Mouse (Mus musculus): Measurements from ENCODE around the gene Rhob. TPM values are rescaled to one million over a fixed set of nuclear protein-coding genes. Genes with fewer than 3 reads are reported as not detected.
A peak's percentile ranks its signal among the peaks of the same experiment; 100 is the strongest.

The Rhob gene
- total RNA-seq, 2 experiments from 2014 or later: 165 to 172 TPM

GRCm38 (mm10) chr12:8506954-8507707 lies 7.3 kb upstream of the Rhob start:
- DNase-seq: peak; percentile 42 to 67

GRCm38 (mm10) chr12:8504131-8504530 lies 4.3 kb upstream of the Rhob start:
- DNase-seq: no peak

DNA sequence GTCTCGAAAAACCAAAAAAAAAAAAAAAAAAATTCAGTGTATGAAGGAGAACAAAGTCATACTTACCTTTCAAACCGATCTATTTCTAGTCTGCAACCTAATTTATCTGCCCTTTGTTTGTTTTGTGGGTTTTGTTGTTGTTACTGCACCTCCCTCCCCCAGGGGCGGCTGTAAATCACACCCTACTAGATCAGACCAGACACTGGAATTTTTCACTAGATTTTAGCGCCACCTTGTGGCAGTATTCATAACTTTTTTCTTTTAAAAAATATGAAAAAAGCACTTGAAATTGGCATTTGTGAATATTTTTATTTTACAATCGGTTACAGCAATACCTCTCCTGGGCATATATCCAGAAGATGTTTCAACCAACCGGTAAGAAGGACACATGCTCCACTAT lies 2.7 kb upstream of the Rhob start:
- DNase-seq: peak; percentile 69 to 83

DNA sequence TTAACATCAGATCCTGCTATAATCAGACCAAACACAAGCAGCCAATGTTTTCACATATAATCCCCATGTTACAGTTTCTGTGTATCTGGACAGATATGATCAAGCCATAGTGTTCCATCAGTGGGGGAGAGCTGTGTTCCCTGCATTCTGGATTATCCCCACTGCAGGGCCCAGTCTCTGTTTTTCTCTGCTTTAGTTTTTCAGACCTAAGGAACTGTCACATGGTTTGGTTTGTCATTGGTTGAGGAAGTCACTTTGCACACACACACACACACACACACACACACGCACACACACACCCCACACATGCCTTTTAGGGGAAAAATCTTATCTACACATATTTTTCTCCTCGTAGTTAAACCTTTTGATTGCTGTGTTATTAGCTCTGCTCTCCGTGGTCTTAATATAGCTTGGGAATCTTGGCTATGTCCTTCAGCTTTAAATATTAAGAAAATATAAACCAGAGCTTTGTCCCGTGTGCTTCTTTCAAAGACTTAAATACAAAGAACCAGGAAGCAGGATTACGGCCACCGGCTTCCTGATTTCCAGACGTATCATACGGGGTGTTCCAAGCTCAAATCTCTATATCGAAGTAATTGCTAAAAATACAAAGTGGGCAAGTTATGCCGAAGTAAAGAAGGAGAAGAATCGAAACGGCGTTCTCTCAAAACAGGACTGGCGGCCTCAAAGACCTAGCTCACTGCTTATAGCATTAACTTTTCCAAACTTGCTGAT lies 1.9 kb upstream of the Rhob start:
- DNase-seq: peak; percentile 35 to 53

DNA sequence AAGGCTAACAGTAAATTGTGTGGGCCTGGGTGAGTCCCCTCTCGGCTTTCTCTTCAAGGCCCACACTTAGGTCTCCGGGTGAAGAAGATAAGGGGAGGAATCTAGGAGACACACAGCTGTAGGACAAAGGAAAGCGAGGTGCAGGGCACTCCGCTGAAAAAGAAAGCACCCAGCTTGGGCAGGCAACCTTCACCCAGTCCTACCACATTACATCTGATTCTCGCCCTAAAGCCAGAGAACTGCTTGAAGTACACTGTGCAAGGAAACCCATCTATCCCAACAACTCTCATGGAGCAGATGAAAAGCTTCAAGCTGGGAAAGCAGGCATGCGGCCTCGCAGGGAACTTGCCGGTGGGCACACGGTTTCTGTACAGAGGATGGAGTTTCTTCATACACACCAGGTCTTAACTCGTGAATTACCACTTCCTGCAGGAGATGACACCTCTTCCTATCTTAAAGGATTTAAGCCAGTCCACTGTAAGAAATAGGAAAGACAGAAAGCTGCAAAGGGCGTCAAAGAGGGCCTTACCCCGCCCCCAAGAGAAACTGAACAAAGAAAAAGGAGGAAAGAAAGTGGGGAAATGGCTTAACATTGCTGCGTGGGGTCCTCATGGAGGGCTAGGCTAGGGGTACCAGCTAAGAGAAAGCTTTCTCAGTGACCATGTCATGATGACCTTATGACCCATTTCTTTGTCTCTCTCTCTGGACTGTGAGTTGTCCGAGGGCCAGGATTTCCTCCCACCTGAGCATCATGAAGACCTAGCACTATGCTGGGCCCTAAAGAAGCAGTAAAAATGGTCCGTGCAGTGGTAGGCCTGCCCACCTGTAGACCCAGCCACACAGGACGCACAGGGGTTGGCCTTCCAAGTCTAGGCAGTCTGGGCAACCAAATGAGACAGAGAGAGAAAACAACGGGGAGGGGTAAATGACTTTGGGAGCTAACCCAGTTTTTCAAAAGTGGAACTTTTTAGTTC lies 1.1 kb upstream of the Rhob start:
- DNase-seq: peak; percentile 38 to 71

DNA sequence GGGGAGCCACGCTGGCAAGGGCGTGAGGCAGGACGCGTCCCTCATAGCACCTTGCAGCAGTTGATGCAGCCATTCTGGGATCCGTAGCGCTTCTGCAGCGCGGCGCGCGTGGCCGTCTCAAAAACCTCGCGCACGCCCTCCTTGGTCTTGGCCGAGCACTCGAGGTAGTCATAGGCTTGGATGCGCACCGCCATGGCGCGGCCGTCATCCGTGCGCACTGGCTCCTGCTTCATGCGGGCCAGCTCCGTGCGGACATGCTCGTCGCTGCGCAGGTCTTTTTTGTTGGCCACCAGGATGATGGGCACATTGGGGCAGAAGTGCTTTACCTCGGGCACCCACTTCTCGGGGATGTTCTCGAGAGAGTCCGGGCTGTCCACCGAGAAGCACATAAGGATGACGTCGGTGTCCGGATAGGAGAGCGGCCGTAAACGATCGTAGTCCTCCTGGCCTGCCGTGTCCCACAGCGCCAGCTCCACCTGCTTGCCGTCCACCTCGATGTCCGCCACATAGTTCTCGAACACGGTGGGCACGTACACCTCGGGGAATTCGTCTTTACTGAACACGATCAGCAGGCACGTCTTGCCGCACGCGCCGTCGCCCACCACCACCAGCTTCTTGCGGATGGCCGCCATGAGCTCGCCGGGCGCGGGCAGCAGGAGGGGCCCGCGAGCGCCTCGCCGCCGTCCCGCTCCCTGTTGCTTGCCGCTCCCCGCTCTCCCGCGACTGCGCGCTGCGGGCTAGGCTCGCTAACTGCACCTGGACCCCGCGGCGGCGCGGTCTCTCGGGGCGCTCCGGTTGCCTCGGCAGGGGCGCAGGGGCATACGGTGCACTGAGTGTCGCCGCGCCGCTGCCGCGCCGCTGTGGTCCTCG lies 573 bp downstream of the Rhob start:
- peak; percentile 71 to 84 for DNase-seq

GRCm38 (mm10) chr12:8498591-8499000 lies 1.2 kb downstream of the Rhob start:
- peak; percentile 54 to 69 for DNase-seq

DNA sequence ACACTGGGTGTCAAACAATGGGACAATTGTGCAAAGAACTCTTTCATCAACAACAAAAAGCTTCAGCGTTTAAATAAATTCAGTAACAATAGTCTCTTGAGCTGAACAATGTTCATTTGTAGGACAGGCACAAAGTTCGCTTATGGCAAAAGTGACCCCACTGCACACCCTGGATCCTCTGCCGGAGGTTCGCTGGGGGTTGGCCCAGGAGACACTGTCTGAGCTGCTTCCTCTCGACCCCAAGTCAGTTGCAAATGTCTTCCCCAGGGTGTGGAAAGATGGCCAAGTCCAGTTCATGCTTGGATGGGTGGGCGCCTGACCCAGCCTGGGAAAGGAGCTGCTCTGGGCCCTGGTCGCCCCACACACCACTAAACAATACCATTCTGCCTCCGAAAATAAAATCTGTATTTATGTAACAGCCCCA lies 1.6 kb downstream of the Rhob start:
- peak; percentile 40 to 67 for DNase-seq

- no peak for DNase-seq
Observed at GRCm38 (mm10) chr12:8497314-8497706, 2.5 kb downstream of the Rhob start.

DNA sequence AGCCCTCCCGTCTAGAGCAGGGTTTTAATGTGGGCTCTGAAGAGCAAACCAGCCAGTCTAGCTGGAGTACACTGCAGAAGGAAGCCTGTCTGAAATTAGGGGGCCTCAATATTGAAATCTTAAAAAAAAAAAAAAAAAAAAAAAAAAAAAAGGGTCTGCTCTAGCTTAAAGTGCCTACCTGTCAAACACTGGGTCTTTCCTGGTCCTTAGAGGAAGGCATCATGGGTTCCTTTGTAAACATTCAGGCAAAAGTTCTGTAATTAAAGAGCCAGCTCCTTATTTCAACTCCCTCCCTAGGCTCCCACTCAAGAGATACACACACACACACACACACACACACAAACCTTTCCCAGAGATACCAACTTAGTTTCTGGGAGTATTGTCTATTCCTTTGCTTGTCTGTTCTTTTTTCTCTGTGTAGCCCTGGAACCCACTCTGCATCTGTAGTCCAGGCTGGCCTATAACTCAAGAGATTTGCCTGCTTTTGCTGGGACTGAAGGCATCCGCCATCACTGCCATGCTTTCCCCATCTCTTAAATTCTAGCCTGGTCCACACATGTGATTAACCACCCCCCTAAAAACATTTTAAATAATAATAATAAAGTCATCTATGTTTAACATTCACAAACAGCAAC lies 3.0 kb downstream of the Rhob start:
- no peak for DNase-seq

DNA sequence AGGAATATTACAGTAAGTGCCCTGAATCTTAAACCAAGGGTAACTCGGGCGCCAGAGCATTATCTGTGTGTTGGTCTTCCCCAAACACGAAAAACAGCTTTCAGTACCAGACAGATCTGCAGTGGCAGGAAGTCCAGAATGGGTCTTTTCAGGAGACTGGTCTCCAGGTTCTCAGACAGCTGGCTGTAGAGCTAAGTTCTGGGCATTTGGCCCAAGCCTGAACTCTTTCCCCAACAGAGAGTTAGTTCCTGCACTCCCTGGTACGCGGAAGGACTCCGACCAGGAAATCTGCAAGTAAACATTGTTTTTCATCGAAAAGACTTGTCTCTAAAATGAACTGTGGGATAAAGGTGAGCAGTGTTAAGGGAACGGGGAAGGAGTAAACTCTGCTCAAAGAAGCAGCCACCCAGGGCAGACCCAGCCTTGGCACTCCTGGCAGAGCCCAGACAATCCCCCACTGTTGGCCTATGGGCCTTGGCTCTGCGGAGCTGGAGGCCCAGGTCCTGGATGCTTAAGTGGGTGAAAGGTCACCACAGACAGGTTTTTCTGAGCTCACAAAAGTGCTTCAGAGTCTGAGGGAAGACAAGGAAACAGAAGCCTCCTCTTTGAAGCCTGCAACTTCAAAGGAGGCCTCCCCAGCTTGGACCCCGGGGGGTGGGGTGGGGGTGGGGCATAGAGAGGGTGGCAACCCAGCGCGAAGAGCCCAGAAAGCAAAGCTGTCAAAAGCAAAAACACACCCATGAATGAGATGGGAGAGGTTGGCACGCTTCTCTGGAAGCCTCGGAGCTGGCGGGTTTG lies 3.7 kb downstream of the Rhob start:
- DNase-seq: peak; percentile 77 to 83

DNA sequence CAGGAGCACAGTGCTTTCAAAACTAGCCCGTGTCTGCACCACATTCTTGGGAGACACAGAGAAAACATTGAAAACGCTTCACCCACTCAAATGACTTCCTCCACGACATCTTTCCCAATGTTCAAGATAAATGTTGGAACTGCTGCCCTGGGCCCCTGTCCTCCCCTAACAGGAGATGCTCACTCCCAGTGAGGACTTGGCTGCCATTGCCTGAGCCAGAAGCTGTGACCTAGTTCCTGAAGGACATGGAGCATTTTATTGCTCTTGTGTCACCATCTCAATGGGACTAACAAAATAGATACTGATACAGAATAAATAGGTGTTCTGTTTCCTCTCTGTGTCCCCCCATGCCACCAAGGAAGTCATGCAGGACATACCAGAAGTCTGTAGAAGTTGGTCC lies 5.1 kb downstream of the Rhob start:
- peak in 1 of 2 experiments; percentile 46 for DNase-seq

DNA sequence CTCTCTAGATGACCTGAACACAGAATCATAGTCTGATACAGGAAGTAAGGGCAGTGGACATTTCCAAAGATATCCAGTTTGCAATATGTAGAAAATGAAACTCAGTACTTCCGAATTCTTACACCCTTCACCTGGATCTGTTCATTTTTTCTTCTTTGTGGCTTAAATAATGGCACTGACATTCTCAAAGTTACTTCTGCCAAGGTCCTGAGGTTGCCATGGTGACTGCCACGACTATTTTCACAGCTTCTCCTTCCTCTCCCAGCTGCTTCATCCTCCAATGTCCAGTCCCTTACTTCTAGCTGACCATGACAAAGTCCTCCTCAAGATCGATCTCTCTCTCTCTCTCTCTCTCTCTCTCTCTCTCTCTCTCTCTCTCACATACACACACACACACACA lies 6.4 kb downstream of the Rhob start:
- DNase-seq: no peak

DNA sequence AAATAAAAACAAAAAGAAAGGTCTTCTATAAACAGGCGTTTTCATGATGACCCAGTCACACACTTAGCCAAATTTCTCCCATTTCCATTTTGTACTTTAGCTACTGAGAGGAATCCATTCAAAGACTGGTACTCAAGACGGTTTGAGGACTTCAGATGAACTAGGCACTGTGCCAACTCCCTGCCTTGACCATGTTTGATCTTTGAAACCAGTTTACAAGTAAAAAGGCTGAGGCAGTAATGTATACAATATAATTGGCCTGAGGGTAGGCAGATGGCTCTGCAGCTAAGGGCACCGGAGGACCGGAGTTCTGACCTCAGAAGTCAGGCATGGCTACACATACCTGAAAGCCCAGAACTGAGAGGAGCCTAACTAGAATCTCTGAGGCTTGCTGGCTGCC lies 10.7 kb downstream of the Rhob start:
- DNase-seq: no peak

DNA sequence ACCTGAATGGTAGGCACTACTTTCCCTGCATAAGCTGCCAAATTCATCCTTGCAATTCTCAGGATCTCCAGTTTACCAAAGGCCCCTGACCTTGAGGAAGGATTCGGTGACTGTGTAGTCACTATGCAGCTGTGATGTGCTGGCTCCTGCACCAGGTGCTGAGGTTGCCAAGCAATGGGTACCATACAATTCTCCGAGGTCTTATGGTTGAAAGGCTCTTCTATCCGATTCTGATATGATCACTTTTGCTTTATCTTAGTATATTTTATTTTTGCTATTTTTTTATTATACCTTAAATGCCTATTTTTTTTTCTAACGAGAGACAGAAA lies 11.2 kb downstream of the Rhob start:
- no peak for DNase-seq

- peak; percentile 52 to 60 for DNase-seq
Observed at GRCm38 (mm10) chr12:8487959-8488651, 11.7 kb downstream of the Rhob start.

GRCm38 (mm10) chr12:8487281-8487680 lies 12.5 kb downstream of the Rhob start:
- no peak for DNase-seq

DNA sequence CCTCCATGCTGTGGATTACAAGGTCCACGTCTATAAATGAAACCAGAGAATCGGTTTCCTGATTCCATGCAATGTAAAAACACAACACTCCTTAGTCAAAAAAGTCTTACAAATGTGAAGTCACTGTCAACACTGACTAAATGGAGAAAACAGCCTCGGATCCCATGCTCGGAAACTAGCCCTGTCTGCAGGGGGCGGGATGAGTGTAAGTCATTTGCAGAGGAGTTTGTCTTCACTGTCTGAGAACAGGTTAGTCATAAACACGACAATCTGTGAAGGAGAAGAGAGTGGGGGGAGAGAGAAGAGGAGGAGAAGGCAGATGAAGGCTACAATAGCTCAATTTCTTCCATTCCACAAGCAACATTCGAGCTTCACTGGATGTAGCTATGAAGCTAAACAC lies 14.6 kb downstream of the Rhob start:
- no peak for DNase-seq

DNA sequence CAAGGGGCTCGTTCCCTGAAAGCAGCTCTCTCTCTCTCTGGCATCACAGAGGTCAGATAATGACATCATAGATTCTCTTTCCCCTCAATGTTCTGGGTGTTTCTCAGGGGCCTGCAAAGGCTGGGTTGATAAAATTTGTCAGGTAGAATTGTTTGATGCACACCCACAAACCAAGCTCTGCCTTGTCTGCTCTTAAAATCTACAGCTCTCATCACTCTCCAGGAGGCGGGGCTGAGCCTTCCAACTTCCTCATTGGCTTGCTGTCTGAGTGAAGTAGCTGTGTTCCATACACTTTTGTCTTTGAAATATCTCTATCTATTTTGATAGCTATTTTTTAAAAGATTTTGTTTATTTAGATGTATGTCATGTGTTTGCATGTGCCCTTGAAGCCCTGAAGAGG lies 17.6 kb downstream of the Rhob start:
- no peak for DNase-seq
